Mouse (Mus musculus) stomach, embryonic 16.5 days (tissue): ENCODE data around the gene Arpc2. TPM values are rescaled to one million over a fixed set of nuclear protein-coding genes. Genes with fewer than 3 reads are reported as not detected.

Source experiments
- ATAC-seq: fragments of 200-750 bp; cut with Nextera tagmentation; 2 replicates; pipeline ENCODE4 v1.8.0; 2017; ENCODE audit warnings: moderate number of reproducible peaks, moderate TSS enrichment; ENCODE audit not compliant: insufficient read depth, low FRiP score
- H3K27ac ChIP-seq: fragments of 300-500 bp; sonication (generic); 2 replicates; pipeline ENCODE4 v1.5.1; 2014; ENCODE audit warnings: low read length
- H3K27me3 ChIP-seq: fragments of 300-500 bp; sonication (generic); 2 replicates; pipeline ENCODE4 v1.6.1; 2014; ENCODE audit warnings: low read length, control low read depth, mixed read lengths; ENCODE audit not compliant: control insufficient read depth, insufficient read depth
- H3K36me3 ChIP-seq: fragments of 300-500 bp; sonication (generic); 2 replicates; pipeline ENCODE4 v1.6.1; 2014; ENCODE audit warnings: low read length; ENCODE audit not compliant: control insufficient read depth, insufficient read depth
- H3K4me1 ChIP-seq: fragments of 300-500 bp; sonication (generic); 2 replicates; pipeline ENCODE4 v1.6.1; 2014; ENCODE audit warnings: low read length, control low read depth, mixed read lengths; ENCODE audit not compliant: control insufficient read depth, insufficient read depth
- H3K4me2 ChIP-seq: fragments of 300-500 bp; sonication (generic); 2 replicates; pipeline ENCODE4 v1.6.1; 2014; ENCODE audit warnings: low read depth, low read length, mixed read lengths
- H3K4me3 ChIP-seq: fragments of 300-500 bp; sonication (generic); replicated peaks from 2 replicates; pipeline ENCODE4 v1.5.1; 2014; ENCODE audit warnings: mild to moderate bottlenecking, low read length
- H3K9ac ChIP-seq: fragments of 300-500 bp; sonication (generic); 2 replicates; pipeline ENCODE4 v1.6.1; 2014; ENCODE audit warnings: low read length
- H3K9me3 ChIP-seq: fragments of 300-500 bp; sonication (generic); replicated peaks from 2 replicates; pipeline ENCODE4 v1.6.1; 2016; ENCODE audit warnings: low read length, control low read depth; ENCODE audit not compliant: control insufficient read depth
- WGBS: fragments of 180-500 bp; shearing (Covaris S2); extraction: QIAGEN DNeasy Blood & Tissue Kit; methylation state at CpG from one replicate; pipeline ENCODE4 v1.1.7; 2014; 5-methylcytosine and 5-hydroxymethylcytosine counted together
- polyA plus RNA-seq: library from polyadenylated mRNA; unstranded; fragments of >200 nt; fragmentation: Nextera tagmentation; extraction: Ambion mirVana; gene quantifications from 2 replicates; pipeline ENCODE4 v1.2.1, GENCODE M21; 2015

Gene Arpc2
- polyA plus RNA-seq, 1 experiment from 2014 or later: 544 TPM

DNA sequence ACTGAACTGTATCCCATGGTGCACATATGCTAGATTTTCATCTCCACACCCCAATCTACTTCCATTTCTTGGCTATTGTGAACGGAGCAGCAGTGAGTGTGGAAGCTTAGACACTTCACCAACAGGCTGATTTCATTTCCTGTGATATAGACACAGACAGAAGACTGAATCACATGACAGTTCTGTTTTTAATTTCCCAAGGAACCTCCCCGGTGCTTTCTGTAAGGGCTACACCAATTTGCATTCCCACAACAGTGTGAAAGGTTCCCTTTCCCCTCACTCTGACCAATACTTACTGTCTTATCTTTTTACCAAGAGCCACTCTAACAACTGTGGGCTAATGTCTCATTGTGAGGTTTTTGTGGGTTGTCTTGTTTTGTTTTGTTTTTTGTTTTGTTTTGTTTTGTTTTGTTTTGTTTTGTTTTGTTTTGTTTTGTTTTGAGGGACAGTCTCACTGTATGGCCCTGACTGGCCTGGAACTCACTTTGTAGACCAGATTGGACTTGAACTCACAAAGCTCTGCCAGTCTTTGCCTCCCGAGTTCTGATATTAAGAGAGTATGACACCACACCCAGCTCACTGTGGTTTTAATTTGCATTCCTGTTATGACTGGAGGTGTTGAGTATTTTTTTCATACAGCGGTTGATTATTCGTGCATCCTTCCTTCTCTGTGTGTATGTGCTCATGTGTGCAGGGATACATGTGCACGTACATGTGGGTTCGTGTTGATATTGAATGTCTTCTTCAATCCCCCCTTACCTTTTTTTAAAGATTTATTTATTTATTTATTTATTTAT is 34.6 kb upstream of the Arpc2 start:
- H3K9me3 ChIP-seq: no peaks in the 10 kb centered on the region
- 83% methylated on average over 7 of the region's 7 CpGs for WGBS
- H3K4me2 ChIP-seq: no peak overlapping the region
- no peak overlapping the region for H3K4me3 ChIP-seq
- H3K27me3 ChIP-seq: no peaks in the 10 kb centered on the region
- no peaks in the 10 kb centered on the region for H3K36me3 ChIP-seq
- H3K4me1 ChIP-seq: 0 out of 2 replicates have a peak, but pooled peaks cover 4% of the 10 kb centered on the region
- no peak for ATAC-seq
- H3K27ac ChIP-seq: no peak overlapping the region
- H3K9ac ChIP-seq: no peak overlapping the region

DNA sequence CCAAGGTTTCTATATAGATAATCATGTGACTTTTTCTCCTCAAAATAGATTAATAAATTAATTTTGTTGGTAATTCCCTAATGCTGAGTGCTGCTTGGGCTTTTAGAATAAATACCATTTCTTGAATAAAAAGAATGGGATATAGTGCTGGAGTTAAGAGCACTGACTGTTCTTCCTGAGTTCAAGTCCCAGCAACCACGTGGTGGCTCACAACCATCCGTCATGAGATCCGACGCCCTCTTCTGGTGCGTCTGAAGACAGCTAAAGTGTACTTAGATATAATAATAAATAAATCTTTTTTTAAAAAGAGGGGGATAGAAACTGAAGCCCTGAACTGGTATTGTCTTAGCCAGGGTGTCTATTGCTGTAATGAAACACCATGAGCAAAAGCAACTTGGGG is 32.4 kb upstream of the Arpc2 start:
- Histone ChIP-seq H3K9me3 (no peaks in the 10 kb centered on the region), H3K4me3 (no peak overlapping the region), H3K4me1 (0 out of 2 replicates have a peak, but pooled peaks cover 4% of the 10 kb centered on the region), H3K27ac (no peak overlapping the region), H3K36me3 (no peaks in the 10 kb centered on the region), H3K9ac (no peak overlapping the region), H3K4me2 (no peak overlapping the region), H3K27me3 (no peaks in the 10 kb centered on the region)
- ATAC-seq: no peak
- 58% methylated on average over 5 of the region's 5 CpGs for WGBS

DNA sequence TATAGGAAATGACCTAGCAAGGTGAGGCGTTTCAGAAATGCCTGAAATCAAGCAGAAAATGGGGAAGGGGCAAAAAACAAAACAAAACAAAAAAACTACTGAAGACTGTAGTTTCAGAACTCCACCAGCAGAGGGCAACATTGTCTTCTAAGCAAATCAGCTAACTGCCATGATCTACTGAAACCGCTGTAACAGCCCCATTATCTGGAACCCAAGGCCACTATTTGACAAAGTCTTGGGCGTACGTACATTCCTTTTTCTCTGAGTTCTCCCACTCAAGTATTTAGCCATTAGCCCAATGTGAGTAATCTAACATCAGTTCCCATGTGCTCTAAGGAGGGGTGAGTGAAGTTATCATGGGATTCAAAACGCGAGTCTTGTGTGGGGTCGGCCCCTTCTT is 30.0 kb upstream of the Arpc2 start:
- Histone ChIP-seq H3K27me3 (no peaks in the 10 kb centered on the region), H3K9ac (no peak overlapping the region), H3K27ac (no peak overlapping the region), H3K36me3 (no peaks in the 10 kb centered on the region), H3K4me3 (no peak overlapping the region), H3K9me3 (no peaks in the 10 kb centered on the region), H3K4me1 (no peaks in the 10 kb centered on the region), H3K4me2 (no peak overlapping the region)
- 49% methylated on average over 7 of the region's 7 CpGs for WGBS
- ATAC-seq: no peak

DNA sequence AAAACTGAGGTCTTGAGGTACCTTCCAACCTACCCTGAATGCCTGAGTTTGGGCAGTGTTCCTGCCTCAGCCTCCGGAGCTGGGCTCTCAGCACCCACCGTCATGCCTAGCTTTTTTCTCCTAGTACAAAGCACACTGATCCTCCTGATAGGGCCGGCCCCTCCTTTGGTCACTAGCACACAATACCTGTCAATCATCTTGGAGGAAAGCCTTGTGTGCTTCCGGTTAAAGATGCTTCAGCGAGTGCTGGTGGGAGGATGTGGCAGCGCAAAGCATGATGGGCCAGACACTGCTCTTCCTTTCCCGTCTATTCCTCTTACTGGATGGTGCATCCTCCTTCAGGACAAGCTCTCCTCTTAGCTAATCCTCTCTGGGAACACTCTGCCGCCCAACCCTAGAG is 29.2 kb upstream of the Arpc2 start:
- Histone ChIP-seq H3K4me1 (no peaks in the 10 kb centered on the region), H3K9me3 (no peaks in the 10 kb centered on the region), H3K36me3 (no peaks in the 10 kb centered on the region), H3K9ac (no peak overlapping the region), H3K27me3 (no peaks in the 10 kb centered on the region), H3K4me2 (no peak overlapping the region), H3K4me3 (no peak overlapping the region), H3K27ac (no peak overlapping the region)
- 72% methylated on average over 8 of the region's 8 CpGs for WGBS
- ATAC-seq: no peak

DNA sequence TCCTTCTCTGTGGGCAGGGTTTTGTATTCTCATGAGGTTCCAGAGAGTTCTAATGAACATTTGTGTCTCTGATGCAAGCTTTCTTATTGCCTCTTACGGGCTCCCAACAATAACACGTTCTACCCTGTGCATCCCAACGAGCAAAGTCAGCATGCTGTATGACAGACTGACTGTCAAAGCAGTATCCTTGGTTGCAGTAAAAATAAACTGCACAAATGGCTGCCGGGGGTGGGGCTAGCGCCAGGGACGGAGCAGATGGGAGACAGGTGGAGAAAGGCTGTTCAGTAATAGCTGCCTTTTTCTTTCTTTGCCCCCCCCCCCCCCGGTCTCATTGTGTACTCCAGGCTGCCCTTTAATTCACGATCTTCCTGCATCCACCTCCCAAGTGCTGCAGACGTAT is 28.0 kb upstream of the Arpc2 start:
- Histone ChIP-seq H3K36me3 (no peaks in the 10 kb centered on the region), H3K27ac (no peak overlapping the region), H3K4me3 (no peak overlapping the region), H3K9me3 (no peaks in the 10 kb centered on the region), H3K9ac (no peak overlapping the region), H3K4me2 (no peak overlapping the region), H3K27me3 (no peaks in the 10 kb centered on the region), H3K4me1 (no peaks in the 10 kb centered on the region)
- 47% methylated on average over 8 of the region's 9 CpGs for WGBS
- no peak for ATAC-seq

DNA sequence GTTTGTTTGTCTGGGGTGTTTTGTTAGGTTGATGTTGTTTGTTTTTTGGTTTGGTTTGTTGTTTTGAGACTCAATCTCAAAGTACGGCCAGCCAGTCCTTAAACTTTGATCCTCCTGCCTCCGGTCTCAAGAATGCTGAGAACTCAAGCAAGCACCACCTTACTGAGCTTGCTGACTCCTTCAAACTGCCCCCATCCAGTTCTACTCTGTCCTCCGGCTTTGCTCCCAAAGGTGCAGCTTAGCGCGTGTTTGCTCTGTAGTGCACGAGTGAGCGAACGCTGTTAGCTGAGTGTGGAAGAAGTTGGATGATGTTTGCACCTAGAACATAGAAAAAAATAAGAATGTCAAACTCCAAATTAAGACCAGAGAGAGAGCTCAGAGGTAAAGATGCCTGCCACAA is 26.9 kb upstream of the Arpc2 start:
- no peaks in the 10 kb centered on the region for H3K4me1 ChIP-seq
- H3K36me3 ChIP-seq: no peaks in the 10 kb centered on the region
- no peak overlapping the region for H3K27ac ChIP-seq
- 86% methylated on average over 8 of the region's 8 CpGs for WGBS
- ATAC-seq: no peak
- H3K27me3 ChIP-seq: no peaks in the 10 kb centered on the region
- no peak overlapping the region for H3K4me2 ChIP-seq
- no peaks in the 10 kb centered on the region for H3K9me3 ChIP-seq
- no peak overlapping the region for H3K9ac ChIP-seq
- H3K4me3 ChIP-seq: no peak overlapping the region

DNA sequence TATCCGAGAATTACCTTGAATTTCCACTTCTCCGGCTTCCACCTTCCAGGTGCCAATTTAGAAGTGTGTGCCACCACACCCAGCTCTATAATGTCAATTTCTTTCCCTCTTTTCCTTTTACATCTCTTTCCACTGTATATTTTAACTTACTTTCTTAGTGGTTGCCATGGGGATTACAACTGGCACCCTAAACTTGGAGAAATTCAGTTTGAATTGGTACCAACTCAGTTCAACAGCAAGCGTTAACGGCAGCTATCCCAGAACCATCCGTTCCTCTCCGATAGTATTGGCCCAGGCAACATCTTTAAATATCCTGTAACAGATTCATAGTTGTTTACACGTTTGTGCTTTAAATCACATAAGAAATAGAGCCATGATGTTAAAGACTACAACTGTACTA is 16.0 kb upstream of the Arpc2 start:
- ATAC-seq: no peak
- 86% methylated on average over 7 of the region's 7 CpGs for WGBS
- no peaks in the 10 kb centered on the region for H3K27me3 ChIP-seq

DNA sequence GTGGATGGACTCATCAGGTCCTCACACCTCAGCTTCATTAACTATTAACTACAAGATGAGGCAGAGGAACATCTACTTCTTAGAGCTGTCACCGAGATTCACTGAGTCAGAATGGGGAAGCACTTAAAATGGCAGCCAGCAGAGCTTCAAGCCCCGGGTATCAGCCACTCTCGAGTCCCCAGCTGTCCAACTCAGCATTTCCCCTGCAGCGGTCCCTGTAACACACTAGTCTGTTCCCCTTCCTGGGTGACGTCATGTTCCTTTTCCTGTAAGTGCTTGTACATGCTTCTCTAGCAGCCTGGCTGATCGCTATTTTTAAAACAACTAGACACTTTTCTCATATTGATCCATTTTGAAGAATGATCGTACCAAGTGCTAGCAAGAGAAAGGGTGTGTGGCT is 8.6 kb upstream of the Arpc2 start:
- no peak for ATAC-seq
- H3K9ac ChIP-seq: no peak overlapping the region
- H3K36me3 ChIP-seq: no peaks in the 10 kb centered on the region
- no peaks in the 10 kb centered on the region for H3K4me1 ChIP-seq
- no peak overlapping the region for H3K4me3 ChIP-seq
- H3K9me3 ChIP-seq: no peaks in the 10 kb centered on the region
- no peak overlapping the region for H3K4me2 ChIP-seq
- H3K27ac ChIP-seq: no peak overlapping the region
- no peaks in the 10 kb centered on the region for H3K27me3 ChIP-seq
- WGBS: 66% methylated on average over 7 of the region's 7 CpGs

More for the DNA sequence above, 16.0 kb upstream of the Arpc2 start:
- no peak overlapping the region for H3K4me3 ChIP-seq
- H3K9me3 ChIP-seq: no peaks in the 10 kb centered on the region
- H3K4me1 ChIP-seq: no peaks in the 10 kb centered on the region
- no peak overlapping the region for H3K9ac ChIP-seq
- H3K27ac ChIP-seq: no peak overlapping the region
- no peaks in the 10 kb centered on the region for H3K36me3 ChIP-seq
- no peak overlapping the region for H3K4me2 ChIP-seq

DNA sequence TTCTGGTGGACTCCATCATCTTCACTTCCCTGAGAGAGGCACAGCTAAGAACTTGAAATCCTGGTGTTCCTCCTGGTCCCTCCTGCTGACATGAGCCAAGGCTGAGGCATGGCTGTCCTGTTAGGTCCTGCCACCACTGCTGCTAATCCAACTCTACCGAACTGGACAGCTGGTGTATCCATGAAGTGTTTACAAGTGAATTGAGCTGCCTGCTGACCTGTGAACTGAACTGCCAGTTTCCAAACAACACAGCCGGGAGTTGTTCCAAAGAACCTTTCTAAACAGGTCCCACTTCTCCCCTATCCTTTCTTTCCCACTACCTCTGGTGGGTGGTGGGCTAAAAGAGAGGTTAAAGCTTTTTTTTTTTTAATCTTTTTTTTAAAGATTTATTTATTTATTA is 5.9 kb upstream of the Arpc2 start:
- no peak for ATAC-seq
- no peak overlapping the region for H3K4me2 ChIP-seq
- WGBS: 34% methylated on average over 2 of the region's 2 CpGs
- H3K27me3 ChIP-seq: no peaks in the 10 kb centered on the region
- no peaks in the 10 kb centered on the region for H3K36me3 ChIP-seq
- H3K9me3 ChIP-seq: no peaks in the 10 kb centered on the region
- no peak overlapping the region for H3K27ac ChIP-seq
- no peaks in the 10 kb centered on the region for H3K4me1 ChIP-seq
- H3K4me3 ChIP-seq: no peak overlapping the region
- no peak overlapping the region for H3K9ac ChIP-seq
